Mouse (Mus musculus) right cerebral cortex, postnatal 4 days (tissue): ENCODE measurements around the gene Plekhj1.
"Not testable (repeated sequence)": the region's sequence is repeated elsewhere in the genome, so short reads cannot be mapped to it uniquely, and the experiment has no call there.

Experiments used
- DNase-seq: peaks from one replicate; pipeline ENCODE4 v3.0.0-alpha.2; 2022

Plekhj1 gene

GRCm38 (mm10) chr10:80798150-80799006, at the start of gene Plekhj1, which contains the start of gene Sf3a2:
Gene Plekhj1 (minus strand): TSS chr10:80798626.
Gene Sf3a2 (plus strand): TSS chr10:80798198.
- DNase-seq, result peak; percentile 98

GRCm38 (mm10) chr10:80845732-80846131, 47.3 kb upstream of the Plekhj1 start:
- DNase-seq, result no peak

GRCm38 (mm10) chr10:80845055-80845693, 46.7 kb upstream of the Plekhj1 start:
- no peak for DNase-seq

GRCm38 (mm10) chr10:80843931-80844547, 45.6 kb upstream of the Plekhj1 start, which contains the start of gene Lingo3:
Gene Lingo3 (minus strand): TSS chr10:80844039.
- peak; percentile 77 for DNase-seq

- no peak for DNase-seq
These were observed 44.9 kb upstream of the Plekhj1 start for GRCm38 (mm10) chr10:80843087-80843930.

DNA sequence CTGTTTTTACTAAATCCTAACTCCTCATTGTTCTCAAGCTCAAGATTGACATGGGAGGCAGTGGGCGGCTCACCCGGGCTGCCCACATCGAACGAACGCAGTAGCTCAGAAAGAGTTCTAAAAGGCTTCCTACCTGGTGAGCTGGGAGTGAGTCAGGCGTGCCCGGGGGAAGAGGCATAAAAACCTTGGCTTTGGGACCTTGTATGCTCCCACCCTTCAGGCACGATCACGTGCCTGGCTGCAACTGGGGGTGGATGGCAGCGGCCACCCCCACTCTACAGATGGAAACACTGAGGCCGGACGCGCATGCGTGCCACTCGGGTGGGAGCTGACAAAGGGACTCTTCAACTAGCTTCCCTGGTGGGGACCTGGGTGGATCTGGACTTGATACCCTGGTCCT, 43.9 kb upstream of the Plekhj1 start:
- no peak for DNase-seq

- DNase-seq, result no peak
These were observed 43.3 kb upstream of the Plekhj1 start for GRCm38 (mm10) chr10:80841685-80842084.

GRCm38 (mm10) chr10:80839848-80840247, 41.4 kb upstream of the Plekhj1 start:
- DNase-seq, result no peak

GRCm38 (mm10) chr10:80838346-80838912, 40.0 kb upstream of the Plekhj1 start:
- DNase-seq, result no peak

DNA sequence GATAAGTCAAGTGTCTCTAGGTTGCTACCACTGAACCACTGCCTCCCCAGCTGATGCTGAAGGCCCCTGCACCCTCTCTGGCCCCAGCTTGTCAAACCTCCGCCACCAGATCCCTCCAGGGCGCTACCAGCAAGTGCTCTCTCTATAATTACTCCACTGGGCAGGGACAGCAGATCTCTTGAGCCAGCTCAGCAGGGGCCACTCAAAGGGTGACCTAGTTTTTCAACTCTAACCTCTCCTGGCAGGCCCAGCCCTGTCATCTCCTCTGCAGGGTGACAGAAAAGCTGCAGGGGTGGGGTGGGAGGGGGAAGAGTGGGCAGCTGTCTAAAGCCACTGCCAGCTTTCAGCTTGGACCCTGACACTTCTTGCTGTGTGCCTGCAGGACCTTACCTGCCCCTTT, 39.4 kb upstream of the Plekhj1 start:
- no peak for DNase-seq

GRCm38 (mm10) chr10:80836949-80837379, 38.5 kb upstream of the Plekhj1 start:
- DNase-seq, result peak; percentile 32

GRCm38 (mm10) chr10:80835617-80836016, 37.2 kb upstream of the Plekhj1 start:
- no peak for DNase-seq

DNA sequence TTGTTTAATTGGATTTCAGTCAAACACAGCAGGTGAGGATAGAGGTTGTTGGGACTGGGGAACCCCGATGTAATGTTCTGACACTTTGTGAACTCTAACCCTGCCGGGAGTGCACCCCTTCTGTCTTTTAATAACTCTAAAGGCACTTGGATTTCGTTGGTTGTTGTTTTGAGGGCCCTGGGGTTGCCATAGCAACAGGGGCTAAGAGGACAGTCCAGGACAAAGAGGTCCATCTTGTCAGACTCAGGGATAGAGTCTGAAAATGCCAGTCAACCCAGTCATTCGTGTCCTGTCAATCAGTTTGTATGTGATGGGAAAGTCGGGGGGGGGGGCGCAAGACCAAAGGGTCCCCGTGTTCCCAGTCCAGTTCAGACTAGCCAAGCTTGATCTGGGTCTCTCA, 34.4 kb upstream of the Plekhj1 start:
- no peak for DNase-seq

DNA sequence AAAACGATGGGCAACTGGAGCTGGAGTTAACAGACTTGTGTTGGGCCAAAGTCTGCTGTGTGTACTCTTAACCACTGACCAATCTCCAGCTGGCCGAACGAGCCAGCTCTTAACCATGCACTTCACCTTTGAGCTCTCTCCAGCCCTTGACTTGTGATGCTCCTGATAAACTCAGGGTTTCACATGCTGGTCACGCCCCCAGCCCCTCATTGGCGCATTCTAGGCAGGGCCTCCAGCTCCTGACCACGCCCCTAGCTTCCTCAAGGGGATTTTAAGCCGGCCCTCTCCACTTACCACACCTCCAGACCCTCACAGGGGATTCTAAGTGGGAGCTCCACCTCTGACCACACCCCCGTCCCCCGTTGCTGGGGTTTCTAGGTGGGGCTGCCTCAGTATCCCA, 32.7 kb upstream of the Plekhj1 start:
- no peak for DNase-seq

DNA sequence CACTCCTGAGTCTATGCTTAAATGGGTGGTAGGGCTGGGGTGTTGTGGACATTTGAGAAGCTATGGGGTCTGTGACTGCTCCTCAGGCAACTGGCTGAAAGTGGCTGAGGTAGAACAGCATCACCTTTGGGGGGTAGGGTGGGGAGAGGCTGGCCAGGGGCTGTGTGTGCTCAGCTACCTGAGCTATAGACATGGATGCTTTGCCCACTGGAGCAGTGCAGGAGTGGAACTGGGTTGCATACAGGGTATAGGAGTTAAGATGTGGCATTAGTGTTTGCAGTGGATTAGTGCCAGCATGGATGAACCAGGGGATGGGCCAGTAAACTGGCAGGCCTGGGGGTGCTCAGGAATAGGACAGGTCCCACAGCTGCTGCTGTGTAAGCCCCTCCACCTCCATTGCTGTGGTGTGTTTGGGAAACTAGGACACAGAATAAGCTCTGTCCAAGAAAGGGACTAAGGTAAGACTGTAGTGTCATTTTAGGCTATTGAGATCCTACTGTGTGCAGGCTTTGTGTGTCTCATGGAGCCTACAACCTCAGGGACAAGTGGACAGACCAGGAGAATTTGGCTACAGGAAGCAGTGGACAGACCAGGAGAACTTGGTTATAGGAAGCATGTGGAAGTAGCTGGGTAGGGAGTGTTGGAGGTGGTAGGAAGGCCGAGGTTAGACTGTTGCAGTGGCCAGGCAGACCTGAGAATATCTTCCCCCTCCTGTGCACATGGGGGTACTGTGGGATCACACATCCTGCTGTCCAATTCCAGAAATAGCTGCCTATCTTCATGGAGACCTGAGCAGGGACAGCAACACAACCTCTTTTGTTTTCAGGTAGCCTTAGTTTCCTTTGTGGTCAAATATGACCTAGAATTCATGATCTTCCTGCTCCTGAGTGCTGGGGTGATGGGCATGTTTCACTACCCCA, 31.2 kb upstream of the Plekhj1 start:
- DNase-seq, result no peak

DNA sequence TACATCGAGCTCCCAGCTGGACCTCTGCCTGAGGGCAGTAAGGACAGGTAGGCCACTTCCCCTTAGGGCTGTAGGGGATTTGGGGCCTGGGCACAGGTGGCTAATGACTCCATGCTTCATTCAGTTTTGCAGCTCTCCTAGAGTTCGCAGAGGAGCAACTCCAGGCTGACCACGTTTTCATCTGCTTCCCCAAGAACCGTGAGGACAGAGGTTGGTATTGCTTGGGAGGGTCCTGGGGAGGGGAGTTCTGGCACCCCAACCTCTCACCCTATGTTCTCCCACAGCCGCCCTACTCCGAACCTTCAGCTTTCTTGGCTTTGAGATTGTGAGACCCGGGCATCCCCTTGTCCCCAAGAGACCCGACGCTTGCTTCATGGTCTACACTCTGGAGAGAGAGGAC, 30.2 kb upstream of the Plekhj1 start:
- not testable (repeated sequence) for DNase-seq

DNA sequence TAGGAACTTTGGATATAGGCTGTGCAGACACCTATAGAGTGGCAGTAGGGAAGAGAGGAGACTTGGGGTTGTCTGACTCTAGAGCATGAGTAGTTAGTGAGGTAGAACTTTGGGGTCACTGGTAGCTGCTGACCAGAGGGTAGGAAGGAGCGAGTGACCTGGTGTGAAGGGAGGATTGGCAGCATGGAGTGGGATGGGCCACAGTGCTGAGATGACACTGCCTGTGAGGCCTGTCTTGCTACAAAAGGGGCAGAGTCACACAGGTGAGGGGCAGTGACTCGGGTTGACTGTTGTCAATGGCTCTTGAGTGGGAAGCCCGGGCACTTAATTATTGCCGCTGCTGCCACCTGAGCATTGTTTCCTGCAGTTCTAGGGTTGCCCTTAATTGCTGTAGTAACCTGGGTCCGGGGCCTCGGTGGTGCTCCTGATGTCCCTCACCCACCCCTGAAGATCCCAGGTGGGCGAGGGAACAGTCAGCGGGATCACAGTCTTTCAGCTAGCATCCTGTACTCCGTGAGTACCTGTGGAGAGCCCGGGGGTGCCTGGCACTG, 29.5 kb upstream of the Plekhj1 start:
- no peak for DNase-seq

DNA sequence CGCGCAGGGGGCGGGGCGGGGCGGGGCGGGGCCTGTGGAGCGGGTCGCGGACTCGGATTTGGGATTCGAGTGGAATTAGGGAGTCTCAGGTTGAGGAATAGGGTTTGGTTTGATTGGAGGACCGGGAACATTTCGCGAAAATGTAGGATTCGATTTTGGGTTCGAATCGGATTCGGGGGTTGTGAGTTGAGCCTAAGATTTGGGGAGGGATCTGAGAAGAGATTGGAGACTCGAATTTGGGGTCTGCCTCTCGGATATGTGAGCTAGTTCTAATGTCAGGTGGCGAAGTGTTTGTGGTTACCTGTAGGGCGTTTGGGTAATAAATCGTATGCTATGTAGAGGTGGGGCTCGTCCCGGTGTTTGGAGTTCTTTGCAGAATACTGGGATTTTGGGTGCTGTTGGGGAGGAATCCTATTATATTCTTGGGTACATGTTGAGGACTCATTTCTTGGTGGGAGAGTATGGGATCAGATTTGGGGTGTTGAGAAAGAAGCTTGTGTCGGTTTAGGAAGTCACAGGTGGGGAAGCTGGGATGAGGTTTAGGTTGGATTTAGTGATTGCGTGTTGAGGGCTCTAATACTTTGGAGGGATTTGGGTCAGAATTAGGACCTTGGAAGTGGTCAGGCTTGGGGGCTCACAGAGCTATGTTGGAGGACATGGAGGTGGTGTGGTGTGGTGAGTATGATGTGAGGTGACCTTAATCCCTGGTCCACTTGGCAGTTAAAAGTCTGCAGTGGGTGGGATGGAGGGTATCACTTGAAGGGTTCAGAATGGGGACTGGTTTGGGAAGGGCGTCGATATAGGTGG, 28.8 kb upstream of the Plekhj1 start:
- no peak for DNase-seq

- peak; percentile 98 for DNase-seq
These were observed 28.0 kb upstream of the Plekhj1 start, which contains the start of gene Oaz1 for GRCm38 (mm10) chr10:80826151-80827062. Gene Oaz1 (plus strand): TSS chr10:80826656.
